10 mouse cellular contexts compared by ENCODE assay signal in the genomic region with DNA sequence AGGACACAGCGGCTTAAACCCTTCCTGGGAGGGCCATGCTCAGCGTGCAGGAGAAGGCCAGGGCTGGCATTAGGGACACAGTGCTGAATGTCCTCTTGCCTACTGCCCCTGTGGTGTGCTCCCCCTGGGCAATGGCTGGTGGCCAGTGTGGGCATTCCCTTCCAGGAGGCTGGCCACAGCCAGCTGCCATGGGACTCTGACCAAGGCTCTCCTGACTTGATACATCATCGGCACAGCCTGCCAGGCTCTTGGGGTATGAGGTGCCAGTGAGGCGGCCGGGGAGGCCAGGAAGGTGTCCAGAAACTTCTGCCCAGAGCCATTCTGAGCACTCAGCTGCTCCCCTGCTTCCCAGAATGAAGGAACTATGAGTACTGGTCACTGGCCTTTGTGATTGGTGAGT.
A peak's percentile ranks its signal among the peaks of the same experiment; 100 is the strongest.
DNase-seq lines count a peak whose midpoint lies in the region; ATAC-seq and TF ChIP-seq lines count a peak whose summit lies in the region.
"Had no signal": no experiment of that assay in that cellular context is flagged by ENCODE, and none has a peak within 500 bp of the region (broad histone marks: within the 10 kb centered on the region; RNA-seq: fewer than 3 reads in every experiment).

No protein-coding gene starts in this region.

- H3K27ac ChIP-seq in hindbrain, postnatal 0 days = no peak overlapping the region
- no peak overlapping the region for H3K27ac ChIP-seq in hindbrain, embryonic 11.5 days (ENCODE audit: low read depth, low read length)
- H3K27ac ChIP-seq in gastrocnemius, adult 2 months = peak overlapping the region; percentile 69
- H3K27ac ChIP-seq in midbrain, embryonic 15.5 days = no peak overlapping the region

- no peaks in the 10 kb centered on the region for H3K9me3 ChIP-seq in hindbrain, postnatal 0 days (ENCODE audit: low read length)
- no peaks in the 10 kb centered on the region for H3K9me3 ChIP-seq in hindbrain, embryonic 11.5 days (ENCODE audit: control insufficient read depth, low read length)
- H3K9me3 ChIP-seq in midbrain, embryonic 15.5 days = no peaks in the 10 kb centered on the region
- H3K9me3 ChIP-seq: G1E had no signal

- H3K4me1 ChIP-seq in hindbrain, postnatal 0 days (ENCODE audit: insufficient read depth, low read length) = peaks cover 6% of the 10 kb centered on the region; the same call in 1 of the 2 replicates
- H3K4me1 ChIP-seq in hindbrain, embryonic 11.5 days (replicated peaks; ENCODE audit: control insufficient read depth, insufficient read depth, low read length) = no peaks in the 10 kb centered on the region
- H3K4me1 ChIP-seq in midbrain, embryonic 15.5 days = no peaks in the 10 kb centered on the region

- H3K4me2 ChIP-seq in hindbrain, postnatal 0 days (ENCODE audit: low read depth, low read length) = no peak overlapping the region
- no peak overlapping the region for H3K4me2 ChIP-seq in hindbrain, embryonic 11.5 days (replicated peaks; ENCODE audit: low read depth, low read length)
- H3K4me2 ChIP-seq in midbrain, embryonic 15.5 days = no peak overlapping the region

- no peak overlapping the region for H3K9ac ChIP-seq in hindbrain, postnatal 0 days (replicated peaks; ENCODE audit: low read length)
- no peak overlapping the region for H3K9ac ChIP-seq in hindbrain, embryonic 11.5 days (ENCODE audit: low read depth, low read length)
- H3K9ac ChIP-seq in midbrain, embryonic 15.5 days = no peak overlapping the region

- H3K36me3 ChIP-seq in hindbrain, postnatal 0 days (ENCODE audit: insufficient read depth, low read length) = no peaks in the 10 kb centered on the region
- no peaks in the 10 kb centered on the region for H3K36me3 ChIP-seq in hindbrain, embryonic 11.5 days (ENCODE audit: control insufficient read depth, insufficient read depth, low read length)
- H3K36me3 ChIP-seq in midbrain, embryonic 15.5 days (replicated peaks) = no peaks in the 10 kb centered on the region
- H3K36me3 ChIP-seq: G1E had no signal

- H3K27me3 ChIP-seq in hindbrain, postnatal 0 days (ENCODE audit: insufficient read depth, low read length) = no peaks in the 10 kb centered on the region
- H3K27me3 ChIP-seq in hindbrain, embryonic 11.5 days (ENCODE audit: control insufficient read depth, insufficient read depth, low read length) = no peaks in the 10 kb centered on the region
- no peaks in the 10 kb centered on the region for H3K27me3 ChIP-seq in midbrain, embryonic 15.5 days (replicated peaks)

- peak; percentile 72; the same call in 1 of the 2 replicates for ATAC-seq in hindbrain, postnatal 0 days
- ATAC-seq in hindbrain, embryonic 11.5 days (ENCODE audit: low FRiP score) = no peak
- ATAC-seq in granulocyte monocyte progenitor cell, adult 5-6 weeks (replicated peaks; ENCODE audit: poor library complexity, severe bottlenecking) = no peak
- ATAC-seq in midbrain, embryonic 15.5 days (replicated peaks) = no peak
- ATAC-seq: forebrain, embryonic 14.5 days had no signal

- intact Hi-C loops in gastrocnemius, adult 2 months (cut with DNase I) = loop anchor here (2.0 kb wide), 1 partner anchor 52 kb away; no protein-coding TSS in a partner anchor

- H3K4me3 ChIP-seq in hindbrain, postnatal 0 days (ENCODE audit: low read length) = no peak overlapping the region
- no peak overlapping the region for H3K4me3 ChIP-seq in hindbrain, embryonic 11.5 days (ENCODE audit: low read depth, low read length)
- no peak overlapping the region for H3K4me3 ChIP-seq in gastrocnemius, adult 2 months
- H3K4me3 ChIP-seq in midbrain, embryonic 15.5 days = no peak overlapping the region

- 54% methylated on average over 5 of the region's 5 CpGs for WGBS in hindbrain, postnatal 0 days
- 95% methylated on average over 5 of the region's 5 CpGs for WGBS in hindbrain, embryonic 11.5 days
- 92% methylated on average over 5 of the region's 5 CpGs for WGBS in midbrain, embryonic 15.5 days

- no peak for TF ChIP-seq CTCF in hindbrain, postnatal 0 days (IDR thresholded peaks at IDR 0.05; ENCODE audit: low read depth)
- TF ChIP-seq CTCF in gastrocnemius, adult 2 months (IDR thresholded peaks at IDR 0.05) = no peak

- DNase-seq in hindbrain, postnatal 0 days (ENCODE audit: low spot score) = peak; percentile 58
- no peak for DNase-seq in hindbrain, embryonic 11.5 days (ENCODE audit: low spot score)
- DNase-seq in adrenal gland, postnatal 36 days = peak; percentile 31 to 68
- peak; percentile 95 for DNase-seq in gastrocnemius, adult 2 months
- DNase-seq in kidney, postnatal 25 days = peak; percentile 32 to 86
- no peak for DNase-seq in urinary bladder, postnatal 10 days (ENCODE audit: low spot score)

Comparison
In these comparisons a context has a peak if more than half of its experiments do, and no peak if none do; other contexts are left out.
1. DNase-seq: peak in hindbrain, postnatal 0 days (single experiment), adrenal gland, postnatal 36 days (2 of 2), gastrocnemius, adult 2 months (single experiment) and kidney, postnatal 25 days (2 of 2); none in hindbrain, embryonic 11.5 days (single experiment) and urinary bladder, postnatal 10 days (single experiment).